Mouse (Mus musculus): ENCODE results near the gene Cacna1h. TPM values are rescaled to one million over a fixed set of nuclear protein-coding genes. Genes with fewer than 3 reads are reported as not detected.

Gene Cacna1h
- total and polyA plus RNA-seq, 3 experiments, result 0.22 TPM; not detected in 2

- TF ChIP-seq GATA1 (IDR thresholded peaks at IDR 0.05; ENCODE audit: borderline replicate concordance, low read length), result no peak
- H3K4me1 ChIP-seq (ENCODE audit: insufficient read depth, low read depth, low read length), result no peaks in the 10 kb centered on the region
- no peaks in the 10 kb centered on the region for H3K9me3 ChIP-seq (replicated peaks)
- peaks cover 12% of the 10 kb centered on the region for H3K27me3 ChIP-seq (ENCODE audit: insufficient read depth, low read length)
- H3K4me3 ChIP-seq (ENCODE audit: low read depth, low read length), result no peak overlapping the region
- ATAC-seq (ENCODE audit: extremely low read depth, insufficient number of reproducible peaks, low FRiP score, poor library complexity, severe bottlenecking), result no peak
- no peaks in the 10 kb centered on the region for H3K36me3 ChIP-seq (replicated peaks)
- no peak for DNase-seq (ENCODE audit: low spot score)
Measured at GRCm38 (mm10) chr17:25425996-25426395, 7.6 kb downstream of the Cacna1h start.

DNA sequence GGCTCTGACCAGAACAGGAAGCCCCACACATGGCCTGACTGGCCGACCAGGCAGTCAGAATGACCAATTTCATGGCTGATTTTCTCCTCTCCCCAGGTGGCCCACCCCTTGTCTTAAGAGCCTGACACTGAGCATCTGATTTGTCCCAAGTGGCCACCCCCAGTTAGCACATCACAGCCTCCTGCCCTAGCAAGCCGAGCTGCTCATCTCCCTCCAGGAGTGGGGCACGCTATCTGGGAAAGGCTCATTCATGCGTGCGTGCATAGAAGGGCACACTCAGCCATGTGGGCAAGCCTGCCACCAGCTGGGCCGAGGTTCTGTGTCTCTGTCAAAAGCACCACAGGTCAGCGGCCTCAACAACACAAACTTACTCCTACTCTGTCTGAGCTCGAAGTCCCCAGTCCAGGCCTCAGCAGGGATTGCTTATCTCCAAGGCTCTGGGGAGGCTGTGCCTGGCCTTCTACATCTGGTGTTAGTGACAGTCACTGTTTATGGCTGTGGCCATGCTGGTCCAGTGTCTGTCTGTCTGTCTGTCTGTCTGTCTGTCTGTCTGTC, 9.0 kb downstream of the Cacna1h start:
- no peaks in the 10 kb centered on the region for H3K9me3 ChIP-seq (replicated peaks)
- no peak for ATAC-seq (ENCODE audit: extremely low read depth, insufficient number of reproducible peaks, low FRiP score, poor library complexity, severe bottlenecking)
- TF ChIP-seq GATA1 (IDR thresholded peaks at IDR 0.05; ENCODE audit: borderline replicate concordance, low read length) (no peak), CTCF (IDR thresholded peaks at IDR 0.05; ENCODE audit: low read depth, low read length) (no peak), POLR2AphosphoS5 (IDR thresholded peaks at IDR 0.05; ENCODE audit: insufficient replicate concordance, low read depth, low read length) (no peak), TAL1 (conservative IDR thresholded peaks at IDR 0.05; ENCODE audit: low read depth, low read length) (no peak), GATA2 (IDR thresholded peaks at IDR 0.05; ENCODE audit: borderline replicate concordance, low read depth, low read length) (no peak)
- H3K4me3 ChIP-seq (ENCODE audit: low read depth, low read length), result no peak overlapping the region
- H3K27me3 ChIP-seq (ENCODE audit: insufficient read depth, low read length), result peaks cover 19% of the 10 kb centered on the region
- no peaks in the 10 kb centered on the region for H3K36me3 ChIP-seq (replicated peaks)
- DNase-seq (ENCODE audit: low spot score), result no peak
- H3K4me1 ChIP-seq (ENCODE audit: insufficient read depth, low read depth, low read length), result no peaks in the 10 kb centered on the region

- H3K27me3 ChIP-seq (ENCODE audit: insufficient read depth, low read length), result peaks cover 21% of the 10 kb centered on the region
- H3K36me3 ChIP-seq (replicated peaks), result no peaks in the 10 kb centered on the region
- no peaks in the 10 kb centered on the region for H3K4me1 ChIP-seq (ENCODE audit: insufficient read depth, low read depth, low read length)
- no peak for DNase-seq (ENCODE audit: low spot score)
- no peak for TF ChIP-seq POLR2AphosphoS5 (IDR thresholded peaks at IDR 0.05; ENCODE audit: insufficient replicate concordance, low read depth, low read length)
- H3K4me3 ChIP-seq (ENCODE audit: low read depth, low read length), result no peak overlapping the region
- H3K9me3 ChIP-seq (replicated peaks), result no peaks in the 10 kb centered on the region
- no peak for ATAC-seq (ENCODE audit: extremely low read depth, insufficient number of reproducible peaks, low FRiP score, poor library complexity, severe bottlenecking)
Measured at GRCm38 (mm10) chr17:25420998-25421397, 12.6 kb downstream of the Cacna1h start.

GRCm38 (mm10) chr17:25418926-25419325, 14.7 kb downstream of the Cacna1h start:
- DNase-seq (ENCODE audit: low spot score) (no peak), ATAC-seq (ENCODE audit: extremely low read depth, insufficient number of reproducible peaks, low FRiP score, poor library complexity, severe bottlenecking) (no peak)
- Histone ChIP-seq H3K27me3 (ENCODE audit: insufficient read depth, low read length) (peaks cover 22% of the 10 kb centered on the region), H3K4me3 (ENCODE audit: low read depth, low read length) (no peak overlapping the region), H3K4me1 (ENCODE audit: insufficient read depth, low read depth, low read length) (no peaks in the 10 kb centered on the region), H3K9me3 (replicated peaks) (no peaks in the 10 kb centered on the region), H3K36me3 (replicated peaks) (no peaks in the 10 kb centered on the region)
- TF ChIP-seq CTCF (IDR thresholded peaks at IDR 0.05; ENCODE audit: low read depth, low read length), result no peak
- TF ChIP-seq GATA2 (IDR thresholded peaks at IDR 0.05; ENCODE audit: borderline replicate concordance, low read depth, low read length), result no peak
- no peak for TF ChIP-seq GATA1 (IDR thresholded peaks at IDR 0.05; ENCODE audit: borderline replicate concordance, low read length)
- no peak for TF ChIP-seq POLR2AphosphoS5 (IDR thresholded peaks at IDR 0.05; ENCODE audit: insufficient replicate concordance, low read depth, low read length)
- TF ChIP-seq TAL1 (conservative IDR thresholded peaks at IDR 0.05; ENCODE audit: low read depth, low read length), result no peak

- no peak for TF ChIP-seq POLR2AphosphoS5 (IDR thresholded peaks at IDR 0.05; ENCODE audit: insufficient replicate concordance, low read depth, low read length)
- TF ChIP-seq GATA1 (IDR thresholded peaks at IDR 0.05; ENCODE audit: borderline replicate concordance, low read length), result no peak
- no peak for TF ChIP-seq GATA2 (IDR thresholded peaks at IDR 0.05; ENCODE audit: borderline replicate concordance, low read depth, low read length)
- no peak for TF ChIP-seq TAL1 (conservative IDR thresholded peaks at IDR 0.05; ENCODE audit: low read depth, low read length)
- no peak for TF ChIP-seq CTCF (IDR thresholded peaks at IDR 0.05; ENCODE audit: low read depth, low read length)
- Histone ChIP-seq H3K9me3 (replicated peaks) (no peaks in the 10 kb centered on the region), H3K4me3 (ENCODE audit: low read depth, low read length) (no peak overlapping the region), H3K36me3 (replicated peaks) (no peaks in the 10 kb centered on the region), H3K4me1 (ENCODE audit: insufficient read depth, low read depth, low read length) (no peaks in the 10 kb centered on the region), H3K27me3 (ENCODE audit: insufficient read depth, low read length) (peaks cover 18% of the 10 kb centered on the region)
- no peak for ATAC-seq (ENCODE audit: extremely low read depth, insufficient number of reproducible peaks, low FRiP score, poor library complexity, severe bottlenecking)
- DNase-seq (ENCODE audit: low spot score), result no peak
Measured at GRCm38 (mm10) chr17:25417990-25418389, 15.6 kb downstream of the Cacna1h start.

GRCm38 (mm10) chr17:25416219-25416618, 17.4 kb downstream of the Cacna1h start:
- Histone ChIP-seq H3K4me3 (ENCODE audit: low read depth, low read length) (no peak overlapping the region), H3K36me3 (replicated peaks) (no peaks in the 10 kb centered on the region), H3K4me1 (ENCODE audit: insufficient read depth, low read depth, low read length) (no peaks in the 10 kb centered on the region), H3K9me3 (replicated peaks) (no peaks in the 10 kb centered on the region), H3K27me3 (ENCODE audit: insufficient read depth, low read length) (peaks cover 20% of the 10 kb centered on the region)
- DNase-seq (ENCODE audit: low spot score) (no peak), ATAC-seq (ENCODE audit: extremely low read depth, insufficient number of reproducible peaks, low FRiP score, poor library complexity, severe bottlenecking) (no peak)
- TF ChIP-seq GATA2 (IDR thresholded peaks at IDR 0.05; ENCODE audit: borderline replicate concordance, low read depth, low read length) (no peak), POLR2AphosphoS5 (IDR thresholded peaks at IDR 0.05; ENCODE audit: insufficient replicate concordance, low read depth, low read length) (no peak), TAL1 (conservative IDR thresholded peaks at IDR 0.05; ENCODE audit: low read depth, low read length) (no peak), GATA1 (IDR thresholded peaks at IDR 0.05; ENCODE audit: borderline replicate concordance, low read length) (no peak), CTCF (IDR thresholded peaks at IDR 0.05; ENCODE audit: low read depth, low read length) (no peak)

DNA sequence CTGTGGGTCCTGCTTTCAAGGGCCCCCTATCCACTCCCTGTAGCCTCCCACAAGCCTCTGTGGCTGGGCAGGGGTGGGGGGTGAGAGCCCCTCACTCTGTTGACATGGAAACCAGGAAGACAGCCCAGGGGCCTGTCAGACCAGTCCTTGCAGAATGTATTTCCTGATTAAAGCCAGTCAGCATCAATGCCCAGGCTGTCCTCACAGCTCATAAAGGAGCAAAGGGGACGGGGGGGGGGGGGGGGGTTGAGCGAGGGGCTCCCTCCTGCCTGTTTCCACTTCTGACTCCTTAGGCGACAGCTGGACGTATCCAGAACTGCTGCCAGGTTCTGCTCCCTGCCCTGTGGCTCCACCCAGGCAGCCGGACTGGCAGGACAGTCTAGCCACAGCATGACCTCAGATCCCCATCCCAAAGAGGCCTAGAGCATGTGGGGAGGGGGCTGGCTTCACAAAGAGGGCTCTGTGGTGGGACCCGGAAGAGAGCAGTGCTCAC, 18.1 kb downstream of the Cacna1h start:
- TF ChIP-seq GATA2 (IDR thresholded peaks at IDR 0.05; ENCODE audit: borderline replicate concordance, low read depth, low read length), result no peak
- no peak for TF ChIP-seq CTCF (IDR thresholded peaks at IDR 0.05; ENCODE audit: low read depth, low read length)
- TF ChIP-seq POLR2AphosphoS5 (IDR thresholded peaks at IDR 0.05; ENCODE audit: insufficient replicate concordance, low read depth, low read length), result no peak
- TF ChIP-seq GATA1 (IDR thresholded peaks at IDR 0.05; ENCODE audit: borderline replicate concordance, low read length), result no peak
- no peak for TF ChIP-seq TAL1 (conservative IDR thresholded peaks at IDR 0.05; ENCODE audit: low read depth, low read length)
- Histone ChIP-seq H3K4me1 (ENCODE audit: insufficient read depth, low read depth, low read length) (no peaks in the 10 kb centered on the region), H3K27me3 (ENCODE audit: insufficient read depth, low read length) (peaks cover 21% of the 10 kb centered on the region), H3K4me3 (ENCODE audit: low read depth, low read length) (no peak overlapping the region), H3K36me3 (replicated peaks) (no peaks in the 10 kb centered on the region), H3K9me3 (replicated peaks) (no peaks in the 10 kb centered on the region)
- ATAC-seq (ENCODE audit: extremely low read depth, insufficient number of reproducible peaks, low FRiP score, poor library complexity, severe bottlenecking) (no peak), DNase-seq (ENCODE audit: low spot score) (no peak)
